Mouse (Mus musculus): ENCODE measurements around the gene Gm10160. TPM values are rescaled to one million over a fixed set of nuclear protein-coding genes. Genes with fewer than 3 reads are reported as not detected.

The Gm10160 gene
- not detected in 2 replicates for total RNA-seq (2015)
- not detected in 2 replicates for total RNA-seq (2017)

DNA sequence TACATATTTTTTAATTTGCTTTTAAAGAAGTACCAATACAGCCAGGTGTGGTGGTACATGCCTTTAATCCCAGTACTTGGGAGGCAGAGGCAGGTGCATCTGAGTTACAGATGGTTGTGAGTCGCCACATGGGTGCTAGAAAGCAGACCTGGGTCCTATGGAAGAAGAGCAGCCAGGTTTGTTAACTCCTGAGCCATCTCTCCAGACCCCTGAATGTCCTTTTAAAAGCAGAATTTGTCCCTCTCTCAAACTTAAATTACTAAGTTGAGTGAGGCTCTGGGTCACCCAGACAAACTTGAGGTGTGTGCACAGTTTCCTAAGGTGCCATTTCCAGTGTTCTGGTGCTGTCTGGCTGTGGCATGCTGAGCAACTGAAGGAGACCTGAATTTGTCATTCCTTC lies at the start of gene Gm10160:
Gene Gm10160 (minus strand): TSS at position 101 of the 400 bp plus-strand sequence.
- ATAC-seq (replicated peaks; ENCODE audit: poor library complexity): no peak

DNA sequence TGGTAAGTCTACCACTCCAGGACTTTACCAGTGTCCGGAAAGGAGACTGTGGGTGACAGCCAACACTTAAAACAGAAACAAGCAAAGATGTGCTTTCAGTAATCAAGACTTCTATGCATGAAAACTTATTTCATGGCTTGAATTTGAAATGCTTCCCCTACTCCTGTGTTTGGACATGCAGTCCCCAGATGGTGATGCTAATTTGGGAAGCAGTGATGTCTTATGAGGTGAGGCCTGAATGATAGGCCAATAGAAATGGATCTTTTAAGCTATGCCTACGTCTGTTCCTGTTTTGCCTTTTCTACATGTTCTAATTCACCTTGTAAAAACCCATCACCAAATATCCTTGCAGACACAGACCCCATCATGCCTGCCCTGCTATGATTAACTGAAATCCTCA lies 49.3 kb upstream of the Gm10160 start:
- ATAC-seq (replicated peaks; ENCODE audit: poor library complexity): no peak

DNA sequence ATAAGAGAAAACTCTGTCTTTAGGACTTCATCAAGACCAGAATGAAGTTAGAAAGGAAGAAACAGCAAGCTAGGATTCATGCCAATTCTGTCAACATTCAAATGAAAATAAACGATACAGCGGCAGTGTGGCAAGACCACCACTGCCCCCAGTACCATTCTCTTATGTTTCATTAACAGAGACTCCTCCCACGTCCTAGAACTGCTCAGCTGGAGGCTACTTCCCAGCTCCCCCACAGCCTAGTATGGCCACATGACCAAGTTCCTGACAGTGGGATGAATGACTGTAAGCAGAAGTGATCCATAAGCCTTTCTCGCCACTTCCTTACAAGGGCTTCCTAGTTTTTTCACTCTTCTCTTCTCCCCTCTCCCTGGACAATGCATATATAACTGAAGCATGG lies 48.5 kb upstream of the Gm10160 start:
- no peak for ATAC-seq (replicated peaks; ENCODE audit: poor library complexity)

DNA sequence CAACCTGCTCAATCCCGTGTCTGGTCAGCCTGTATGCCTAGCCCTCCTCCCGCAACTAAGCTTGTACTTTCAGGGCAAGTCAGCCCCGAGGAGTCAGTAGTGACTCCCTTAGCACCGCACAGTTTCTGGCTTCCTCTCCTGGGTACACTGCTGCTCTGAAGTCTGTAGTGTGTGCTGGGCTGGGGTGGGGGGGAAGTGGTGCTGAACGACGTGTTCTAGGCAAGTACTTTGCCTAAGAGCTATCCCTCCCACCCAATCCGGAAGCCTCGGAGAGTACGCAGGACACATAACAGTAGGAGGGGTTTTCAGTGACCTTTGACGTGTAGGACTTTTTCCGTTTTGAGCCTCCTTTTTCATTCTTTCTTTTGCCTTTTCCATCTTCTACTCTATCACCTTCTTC lies 43.8 kb upstream of the Gm10160 start:
- ATAC-seq (replicated peaks; ENCODE audit: poor library complexity): no peak

DNA sequence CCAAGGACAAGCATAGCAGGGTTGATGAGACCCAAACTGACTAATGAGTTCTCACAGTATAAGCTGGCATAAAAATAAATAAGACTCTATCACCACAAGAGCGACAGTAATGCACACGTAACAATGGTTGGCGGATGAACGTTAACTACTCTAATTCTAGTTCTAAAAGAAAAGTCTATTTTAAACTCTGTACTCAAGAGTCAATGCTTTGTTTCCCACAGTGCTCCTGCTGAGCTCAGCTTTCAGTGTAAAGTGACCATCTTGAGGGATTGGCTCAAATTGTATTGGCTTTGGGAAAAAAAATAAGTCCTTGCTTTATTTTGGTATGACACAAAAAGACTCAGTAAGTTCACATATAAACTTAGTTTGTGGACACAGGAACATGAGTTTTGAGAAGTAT lies 29.5 kb upstream of the Gm10160 start:
- no peak for ATAC-seq (replicated peaks; ENCODE audit: poor library complexity)

DNA sequence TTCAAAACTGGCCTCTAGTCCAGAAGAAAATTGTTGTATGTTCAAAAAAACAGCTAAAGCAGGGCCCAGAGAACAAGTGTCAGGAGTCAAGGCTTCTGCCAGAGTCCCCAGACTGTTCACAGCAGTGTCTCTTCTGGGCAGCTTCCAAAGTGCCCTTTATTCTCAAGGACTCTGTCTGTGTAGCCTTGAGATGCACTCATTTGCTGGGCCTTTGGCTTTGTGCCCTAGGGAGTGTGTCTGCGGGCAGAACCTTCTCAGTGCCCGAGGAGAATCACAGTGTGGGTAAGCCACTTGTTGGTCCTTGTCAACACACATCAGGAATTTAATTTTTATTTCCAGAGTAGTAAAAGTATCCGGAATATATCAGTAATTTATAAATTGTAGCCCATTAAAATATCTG lies 26.0 kb upstream of the Gm10160 start:
- ATAC-seq (replicated peaks; ENCODE audit: poor library complexity): no peak

DNA sequence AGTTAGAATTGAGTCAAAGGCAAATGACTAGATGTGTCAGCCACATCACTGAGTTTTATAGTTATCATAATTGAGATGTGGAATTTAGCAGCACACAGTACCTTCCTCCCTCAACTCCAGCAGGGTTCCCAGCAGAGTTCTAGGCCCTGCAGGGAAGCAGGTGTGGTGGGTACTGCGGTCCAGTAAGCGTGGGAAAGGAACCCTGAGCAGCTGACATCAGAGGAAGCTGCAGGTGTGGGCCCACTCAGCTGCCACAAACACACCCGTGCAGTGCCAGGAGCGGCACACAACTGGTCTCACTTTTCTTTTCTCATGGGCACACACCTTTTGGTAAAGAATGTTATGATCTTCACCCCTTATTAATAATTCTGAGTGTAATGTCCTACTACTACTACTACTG lies 25.2 kb upstream of the Gm10160 start:
- no peak for ATAC-seq (replicated peaks; ENCODE audit: poor library complexity)

DNA sequence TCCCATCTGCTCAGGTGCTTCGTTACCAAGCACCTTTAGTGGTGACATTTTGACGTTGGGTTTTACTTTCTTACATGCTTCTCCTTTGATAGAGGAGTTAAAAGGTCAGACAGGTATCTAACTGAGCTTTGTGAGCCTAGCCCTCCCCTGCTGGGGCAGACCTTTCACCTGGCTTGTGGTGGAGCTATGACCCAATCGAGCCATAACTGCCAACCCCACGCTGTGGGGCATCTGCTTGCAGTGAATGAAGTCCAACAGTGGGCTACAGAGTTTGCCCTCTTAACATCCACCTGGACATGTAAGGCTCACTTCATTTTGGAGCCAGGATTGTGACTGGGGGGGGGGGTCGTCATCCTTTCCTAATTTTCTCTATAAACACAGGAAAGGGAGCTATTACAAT lies 24.7 kb upstream of the Gm10160 start:
- no peak for ATAC-seq (replicated peaks; ENCODE audit: poor library complexity)

DNA sequence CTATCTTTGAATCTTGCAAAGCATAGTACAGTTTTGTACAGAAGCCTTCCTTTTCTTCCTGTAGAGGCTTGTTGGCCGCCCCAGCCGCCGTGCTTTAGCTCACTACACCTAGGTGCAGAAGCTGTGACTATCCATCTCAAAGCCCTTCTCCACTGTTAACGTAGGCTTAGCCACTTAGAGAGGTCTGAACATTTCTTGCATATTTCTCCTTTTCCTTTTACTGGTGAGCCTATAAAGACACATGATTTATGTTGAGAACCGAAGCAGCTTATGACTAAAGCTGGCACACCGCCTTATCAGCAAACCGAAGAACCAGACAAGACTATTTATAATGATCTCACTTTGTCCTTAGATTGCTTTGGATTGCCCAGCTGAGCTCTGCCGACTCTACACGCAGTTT lies 19.8 kb upstream of the Gm10160 start:
- ATAC-seq (replicated peaks; ENCODE audit: poor library complexity): no peak

DNA sequence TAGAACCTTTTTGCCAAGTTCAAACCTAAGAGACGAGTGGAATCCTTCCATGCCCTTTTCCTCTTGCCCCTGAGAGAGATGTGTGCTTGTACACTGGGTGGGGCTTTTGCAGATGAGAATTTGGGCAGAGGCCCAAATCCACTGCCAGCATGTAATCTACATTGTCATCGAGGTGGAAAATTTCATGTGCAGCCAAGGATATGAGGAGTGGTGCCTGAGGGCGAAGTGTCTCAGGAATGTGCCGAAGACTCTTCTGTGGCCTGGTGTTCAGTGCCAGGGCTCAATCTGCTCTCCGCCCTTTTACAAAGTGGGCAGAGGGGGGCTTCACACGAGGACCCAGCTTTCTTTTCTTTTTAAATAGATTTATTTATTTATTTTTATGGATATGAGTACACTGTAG lies 19.0 kb upstream of the Gm10160 start:
- ATAC-seq (replicated peaks; ENCODE audit: poor library complexity): peak; percentile 73

DNA sequence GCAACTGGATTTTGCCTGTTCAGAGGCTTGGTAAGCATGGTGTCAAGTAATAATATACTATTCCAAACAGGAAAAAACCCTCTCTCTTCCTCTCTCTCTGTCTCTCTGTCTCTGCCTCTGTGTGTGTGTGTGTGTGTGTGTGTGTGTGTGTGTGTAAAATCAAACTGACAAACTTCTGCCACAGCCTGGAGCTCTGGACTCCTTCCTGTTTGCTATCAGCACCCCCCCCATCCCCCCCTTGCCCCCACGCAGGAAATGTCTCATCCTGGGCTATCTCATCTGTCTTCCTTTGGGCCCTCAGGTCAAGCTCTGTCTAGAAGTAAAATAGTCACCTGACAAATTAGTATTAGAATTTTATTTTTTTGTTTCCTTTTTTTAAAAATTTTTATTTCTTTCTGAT lies 18.2 kb upstream of the Gm10160 start:
- ATAC-seq (replicated peaks; ENCODE audit: poor library complexity): no peak

DNA sequence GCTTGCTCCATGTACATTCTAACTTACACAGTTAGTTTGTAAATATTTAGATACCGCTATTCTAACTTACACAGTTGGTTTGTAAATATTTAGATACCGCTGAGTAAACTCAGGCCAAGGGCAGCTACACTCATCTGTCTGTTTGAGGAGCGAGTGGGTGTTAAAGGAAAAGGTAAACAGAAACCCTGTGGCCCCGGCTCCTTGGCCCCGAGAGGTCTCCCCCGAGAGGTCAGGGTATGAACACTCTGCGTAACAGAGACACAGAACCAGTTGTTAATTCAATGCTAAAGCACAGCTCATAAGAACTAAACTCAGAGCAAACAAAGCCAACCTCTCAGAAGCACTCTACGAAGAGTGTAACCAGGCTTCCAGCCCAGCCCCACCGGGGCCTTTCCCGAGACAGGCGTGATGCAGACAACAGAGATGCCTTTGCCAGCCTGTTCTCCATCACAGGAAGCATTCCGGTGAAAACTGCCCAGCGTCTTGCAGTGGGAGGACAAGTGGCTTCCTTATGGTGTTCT lies 17.0 kb upstream of the Gm10160 start:
- no peak for ATAC-seq (replicated peaks; ENCODE audit: poor library complexity)

DNA sequence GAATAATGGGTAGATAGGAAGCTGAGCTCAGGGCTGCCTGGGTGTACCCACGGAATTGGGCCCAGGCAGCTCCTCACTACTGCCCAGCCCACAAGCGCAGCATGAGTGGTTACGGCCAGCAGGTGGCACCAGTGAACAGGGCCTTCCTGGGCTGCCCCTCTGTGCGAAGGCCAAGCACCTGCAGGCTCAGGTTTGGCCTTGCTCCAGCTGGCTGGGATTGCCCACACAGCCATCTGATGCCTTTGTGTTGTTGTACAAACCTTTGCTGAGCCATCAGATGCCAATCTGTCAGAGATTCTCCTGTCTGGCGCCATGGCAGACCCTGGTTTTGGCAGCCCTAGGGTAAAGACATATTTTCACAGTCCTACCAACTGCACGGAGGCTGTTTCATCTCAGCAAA lies 12.6 kb upstream of the Gm10160 start:
- peak; percentile 91 for ATAC-seq (replicated peaks; ENCODE audit: poor library complexity)

DNA sequence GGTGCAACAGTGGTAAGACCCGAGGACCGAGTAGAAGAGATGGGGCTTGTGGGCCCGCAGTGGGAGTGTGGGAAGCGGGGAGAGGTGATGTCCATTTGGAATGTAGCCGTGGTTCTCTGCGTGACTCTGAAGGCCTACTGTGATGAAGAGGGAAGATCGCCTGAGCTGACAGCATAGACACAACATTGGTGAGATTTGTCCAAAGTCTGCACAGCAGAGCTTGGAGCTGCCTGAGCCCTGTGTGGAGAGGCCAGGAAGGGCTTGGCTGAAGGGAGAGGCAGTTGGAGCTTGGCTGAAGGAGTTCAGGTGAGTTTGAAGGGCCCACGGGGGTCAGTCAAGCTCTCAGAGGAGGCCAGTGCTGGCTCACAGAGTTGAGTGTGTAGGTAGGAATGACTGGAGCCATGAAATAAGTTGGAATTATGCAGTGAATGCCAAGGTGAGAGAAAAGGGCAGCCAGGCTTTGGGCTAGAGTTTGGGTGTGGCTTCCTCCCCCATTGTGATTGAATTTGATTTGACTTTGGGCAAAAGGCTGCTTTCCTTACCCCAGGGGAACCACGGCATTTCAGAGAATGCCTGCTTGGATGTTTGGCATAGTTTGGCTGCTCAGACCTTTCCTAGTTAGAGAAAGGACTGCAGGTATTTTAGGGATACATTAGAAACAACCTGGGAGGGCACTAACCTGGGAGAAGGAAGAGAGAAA lies 11.8 kb upstream of the Gm10160 start:
- no peak for ATAC-seq (replicated peaks; ENCODE audit: poor library complexity)

DNA sequence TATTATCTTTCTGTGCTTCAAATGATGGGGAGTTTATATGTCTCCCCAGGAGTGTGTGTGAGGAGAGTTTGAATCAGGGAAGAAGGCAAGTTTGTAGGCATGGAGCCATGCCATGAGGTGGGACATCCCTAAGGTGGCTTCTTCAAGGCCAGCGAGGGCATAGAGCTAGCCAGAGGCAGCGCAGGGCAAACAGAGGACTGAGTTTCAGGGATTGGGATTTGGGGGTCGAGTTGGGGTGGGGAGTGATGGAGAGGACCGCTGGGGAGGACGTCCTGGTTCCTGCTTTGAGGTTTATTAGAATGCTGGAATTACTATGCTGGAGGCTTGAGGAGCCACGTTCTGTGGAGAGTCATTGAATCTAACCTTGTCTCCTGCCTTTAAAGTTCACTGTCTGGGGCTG lies 10.3 kb upstream of the Gm10160 start:
- ATAC-seq (replicated peaks; ENCODE audit: poor library complexity): no peak

DNA sequence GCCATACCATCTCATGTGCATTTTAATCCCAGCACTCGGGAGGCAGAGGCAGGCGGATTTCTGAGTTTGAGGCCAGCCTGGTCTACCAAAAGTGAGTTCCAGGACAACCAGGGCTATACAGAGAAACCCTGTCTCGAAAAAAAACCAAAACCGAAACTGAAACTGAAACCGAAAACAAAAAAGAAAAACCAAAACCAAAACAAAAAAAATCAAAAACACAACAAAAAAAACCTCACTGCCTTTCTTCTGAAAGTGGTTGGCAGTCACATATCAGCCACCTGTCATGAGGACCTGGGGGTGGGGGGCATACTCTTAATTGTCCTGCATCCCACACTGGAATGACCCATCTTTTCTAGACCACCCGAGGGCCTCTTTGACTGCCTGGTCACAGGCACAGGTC lies 9.0 kb upstream of the Gm10160 start:
- no peak for ATAC-seq (replicated peaks; ENCODE audit: poor library complexity)

DNA sequence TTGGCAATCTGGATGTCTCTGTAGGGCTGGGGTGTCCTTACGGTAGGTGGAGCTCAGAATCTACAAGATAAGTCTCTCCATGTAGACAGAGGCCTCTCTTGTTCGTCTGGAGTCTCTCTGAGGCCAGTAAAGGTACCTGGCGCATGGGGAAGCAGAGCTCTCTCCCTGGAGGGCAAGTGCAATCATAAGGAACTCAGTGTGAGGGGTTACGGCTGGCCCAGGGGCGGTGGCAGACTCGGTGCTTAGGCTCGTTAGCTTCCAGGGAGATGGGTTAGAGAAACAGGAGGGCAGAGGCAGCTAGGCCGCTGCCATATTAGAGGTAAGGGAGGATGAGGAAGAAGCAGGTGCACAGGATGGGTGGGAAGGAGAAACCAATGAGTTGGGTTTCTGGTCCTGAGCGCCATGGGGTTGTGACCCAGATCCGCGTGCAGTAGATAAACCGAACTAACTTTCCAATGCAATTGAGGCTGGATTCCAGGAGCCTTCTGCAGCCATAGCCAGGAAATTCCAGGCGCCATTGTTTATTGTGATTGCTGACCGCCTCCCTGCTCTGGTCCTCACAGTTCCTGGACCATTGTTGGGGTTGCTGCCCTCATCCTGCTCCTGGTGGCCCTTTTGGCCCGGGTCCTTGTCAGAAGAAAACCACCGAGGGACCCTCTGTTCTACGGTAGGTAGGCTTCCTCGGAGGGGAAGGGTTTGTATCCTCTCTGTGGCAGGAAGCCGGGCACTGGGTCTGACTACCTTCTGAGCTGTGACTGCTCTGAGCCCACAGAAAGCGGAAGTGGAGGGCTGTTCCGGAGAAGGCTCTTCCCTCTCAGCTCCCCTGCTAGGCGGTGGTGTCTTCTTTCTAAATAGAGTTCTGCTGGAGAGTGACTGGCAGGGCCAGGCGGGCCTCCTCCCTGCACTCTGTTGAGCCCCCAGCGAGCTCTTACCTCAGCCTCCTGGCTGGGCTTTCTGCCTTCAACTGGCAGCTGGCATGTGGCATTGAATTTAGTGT lies 7.3 kb upstream of the Gm10160 start:
- ATAC-seq (replicated peaks; ENCODE audit: poor library complexity): peak; percentile 47

DNA sequence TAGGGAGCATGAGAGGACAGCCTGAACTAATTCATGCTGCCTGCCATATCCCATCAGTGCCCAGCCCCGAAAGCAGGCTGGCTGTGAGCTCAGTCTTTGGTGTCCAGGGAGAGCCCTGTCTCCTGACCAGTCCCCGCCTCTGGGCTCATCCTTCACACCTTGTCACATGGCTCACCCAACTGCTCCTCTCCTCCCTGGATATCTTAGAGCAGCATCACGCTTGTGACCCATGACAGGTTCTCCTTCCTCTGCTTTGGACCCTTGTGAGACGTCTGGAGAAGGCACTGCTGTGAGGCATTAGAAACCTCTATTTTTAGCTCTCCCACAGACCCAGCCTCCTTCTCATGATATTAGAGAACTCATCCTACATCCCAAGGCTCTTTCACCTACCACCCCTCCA lies 6.3 kb upstream of the Gm10160 start:
- no peak for ATAC-seq (replicated peaks; ENCODE audit: poor library complexity)

DNA sequence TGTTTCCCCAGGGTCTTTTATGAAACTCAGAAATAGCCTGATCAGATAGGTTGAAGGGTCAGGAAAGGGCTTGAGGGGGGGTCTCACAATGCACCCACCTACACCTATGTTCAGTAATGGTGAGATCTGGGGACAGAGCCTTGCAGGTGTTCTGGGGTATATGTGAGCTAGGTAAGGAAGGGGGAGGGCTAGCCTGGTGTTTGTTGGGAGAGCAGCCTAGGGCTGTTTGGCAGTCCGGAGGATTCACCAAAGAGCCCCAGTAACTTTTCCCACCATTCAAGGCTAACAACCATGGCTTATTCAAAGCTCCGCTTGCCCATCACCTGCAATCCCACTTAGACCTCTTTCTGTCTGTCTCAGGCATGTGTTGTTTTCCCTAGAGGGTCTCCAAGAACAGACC lies 5.9 kb upstream of the Gm10160 start:
- no peak for ATAC-seq (replicated peaks; ENCODE audit: poor library complexity)

DNA sequence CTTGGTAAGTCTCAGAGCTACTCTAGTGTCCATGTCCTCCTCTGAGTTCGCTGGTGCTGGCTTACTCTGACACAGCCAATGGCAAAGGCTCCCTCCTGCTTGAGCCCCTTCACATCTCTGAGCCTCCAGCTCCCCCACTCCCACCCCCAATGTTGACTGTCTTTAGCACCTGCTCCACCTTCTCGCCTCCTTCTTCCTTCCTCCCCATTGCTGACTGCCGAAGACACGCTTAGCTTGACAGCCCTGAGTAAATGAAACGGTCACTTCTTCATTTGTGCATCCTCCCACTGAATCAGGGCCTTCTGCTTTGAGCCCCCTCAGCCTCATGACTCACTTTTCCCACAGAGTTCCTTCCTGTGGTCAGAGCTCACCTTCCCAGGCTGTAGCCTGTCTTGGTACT lies 5.4 kb upstream of the Gm10160 start:
- peak; percentile 8; the same call in 1 of the 2 replicates for ATAC-seq (replicated peaks; ENCODE audit: poor library complexity)

DNA sequence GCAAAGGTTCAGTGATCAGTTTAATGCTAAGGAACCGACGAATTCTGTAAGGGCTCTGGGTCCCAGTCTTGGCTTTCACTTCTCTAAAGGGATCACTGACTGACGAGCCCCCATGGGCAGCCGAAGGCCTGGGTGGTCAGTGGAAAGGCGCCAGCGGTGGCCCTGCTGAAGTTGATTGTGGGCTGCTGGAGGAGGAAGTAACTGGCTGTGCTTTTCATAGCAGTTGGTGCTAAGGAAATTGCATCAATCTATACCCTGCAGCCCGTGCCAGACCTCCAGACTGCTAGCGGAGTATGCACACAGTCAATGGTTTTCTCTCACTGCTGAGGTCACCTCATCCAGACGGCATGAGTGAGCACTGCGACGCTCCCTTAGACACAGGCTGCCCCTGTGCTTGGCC lies 4.5 kb upstream of the Gm10160 start:
- peak; percentile 61 for ATAC-seq (replicated peaks; ENCODE audit: poor library complexity)
